Mouse (Mus musculus) MEL (cell line): ENCODE data around the gene Rbm25. TPM values are rescaled to one million over a fixed set of nuclear protein-coding genes. Genes with fewer than 3 reads are reported as not detected.
A peak's percentile ranks its signal among the peaks of the same experiment; 100 is the strongest.

Source experiments
- DNase-seq: peaks from one replicate; pipeline ENCODE4 v3.0.0; 2011; ENCODE audit warnings: low read depth, low spot score
- H3K27ac ChIP-seq: 2 replicates; pipeline ENCODE4 v1.5.1; 2012; ENCODE audit warnings: low read depth, mild to moderate bottlenecking, control low read depth, low read length, moderate library complexity; ENCODE audit not compliant: control insufficient read depth
- H3K27me3 ChIP-seq, 2 experiments: fragments of 150-350 bp in 1 of 2; sonication (generic) in 1 of 2; 2 replicates each; pipeline ENCODE4 v1.6.1; 2012; ENCODE audit warnings: low read length in 2 of 2, mild to moderate bottlenecking in 2 of 2, improper control_type of control experiment in 1 of 2, moderate library complexity in 1 of 2; ENCODE audit not compliant: insufficient read depth in 2 of 2, control insufficient read depth in 1 of 2
- H3K36me3 ChIP-seq, 2 experiments: 2 replicates each; pipeline ENCODE4 v1.6.1; 2012 to 2014; ENCODE audit warnings: low read length in 2 of 2, improper control_type of control experiment in 1 of 2, inconsistent platforms in 1 of 2, mild to moderate bottlenecking in 1 of 2; ENCODE audit not compliant: insufficient read depth in 2 of 2, control insufficient read depth in 1 of 2
- H3K4me1 ChIP-seq, 2 experiments: fragments of 150-350 bp in 1 of 2; sonication (generic) in 1 of 2; 2 replicates each; pipeline ENCODE4 v1.6.1; 2012; ENCODE audit warnings: low read length in 2 of 2, improper control_type of control experiment in 1 of 2, mild to moderate bottlenecking in 1 of 2; ENCODE audit not compliant: insufficient read depth in 2 of 2, control insufficient read depth in 1 of 2
- H3K4me3 ChIP-seq, 2 experiments: fragments of 150-350 bp in 1 of 2; sonication (generic) in 1 of 2; 2 replicates each; pipeline ENCODE4 v1.5.1; 2012; ENCODE audit warnings: low read depth in 2 of 2, low read length in 2 of 2, mild to moderate bottlenecking in 2 of 2, moderate library complexity in 2 of 2, control low read depth in 1 of 2, improper control_type of control experiment in 1 of 2; ENCODE audit not compliant: control insufficient read depth in 1 of 2, insufficient read depth in 1 of 2
- H3K79me2 ChIP-seq: 2 replicates; pipeline ENCODE4 v1.6.1; 2012; ENCODE audit warnings: mild to moderate bottlenecking, low read length, moderate library complexity; ENCODE audit not compliant: control insufficient read depth, poor library complexity, insufficient read depth
- H3K9ac ChIP-seq: 2 replicates; pipeline ENCODE4 v1.6.1; 2012; ENCODE audit warnings: low read depth, mild to moderate bottlenecking, control low read depth, low read length, moderate library complexity; ENCODE audit not compliant: control insufficient read depth, poor library complexity, severe bottlenecking
- H3K9me3 ChIP-seq: fragments of 150-350 bp; sonication (generic); replicated peaks from 2 replicates; pipeline ENCODE4 v1.6.1; 2012; ENCODE audit warnings: mild to moderate bottlenecking, low read length, improper control_type of control experiment, moderate library complexity; ENCODE audit not compliant: insufficient read depth
- BHLHE40 ChIP-seq: IDR thresholded peaks from 2 replicates; pipeline ENCODE4 v1.6.1; 2012; ENCODE audit warnings: low read depth, mild to moderate bottlenecking, inconsistent platforms, low read length, improper control_type of control experiment, borderline replicate concordance
- CHD1 ChIP-seq: IDR thresholded peaks from 2 replicates; pipeline ENCODE4 v1.6.1; 2012; ENCODE audit warnings: low read depth, mild to moderate bottlenecking, inconsistent platforms, low read length, improper control_type of control experiment
- CHD2 ChIP-seq: IDR thresholded peaks from 2 replicates; pipeline ENCODE4 v1.6.1; 2011; ENCODE audit warnings: low read length, improper control_type of control experiment
- E2F4 ChIP-seq: IDR thresholded peaks from 2 replicates; pipeline ENCODE4 v1.6.1; 2011; ENCODE audit warnings: low read depth, low read length, improper control_type of control experiment, borderline replicate concordance
- ELF1 ChIP-seq: IDR thresholded peaks from 2 replicates; pipeline ENCODE4 v1.6.1; 2014; ENCODE audit warnings: low read depth, mild to moderate bottlenecking, inconsistent platforms, low read length, improper control_type of control experiment, moderate library complexity
- EP300 ChIP-seq, 2 experiments: IDR thresholded peaks; 2 replicates each; pipeline ENCODE4 v1.6.1; 2011; ENCODE audit warnings: improper control_type of control experiment in 2 of 2, low read length in 2 of 2, low read depth in 1 of 2, mild to moderate bottlenecking in 1 of 2
- ETS1 ChIP-seq: IDR thresholded peaks from 2 replicates; pipeline ENCODE4 v1.6.1; 2012; ENCODE audit warnings: low read depth, mild to moderate bottlenecking, inconsistent platforms, low read length, improper control_type of control experiment, moderate library complexity
- GABPA ChIP-seq: IDR thresholded peaks from 2 replicates; pipeline ENCODE4 v1.6.1; 2012; ENCODE audit warnings: low read depth, mild to moderate bottlenecking, inconsistent platforms, low read length, improper control_type of control experiment, moderate library complexity
- GATA1 ChIP-seq: IDR thresholded peaks from 2 replicates; pipeline ENCODE4 v1.6.1; 2011; ENCODE audit warnings: low read depth, low read length, improper control_type of control experiment
- HCFC1 ChIP-seq: IDR thresholded peaks from 2 replicates; pipeline ENCODE4 v1.6.1; 2012; ENCODE audit warnings: low read depth, mild to moderate bottlenecking, inconsistent platforms, low read length, improper control_type of control experiment, moderate library complexity
- KAT2A ChIP-seq: conservative IDR thresholded peaks from 2 replicates; pipeline ENCODE4 v1.6.1; 2012; ENCODE audit warnings: low read depth, low read length, improper control_type of control experiment, inconsistent platforms
- MAFK ChIP-seq: IDR thresholded peaks from 2 replicates; pipeline ENCODE4 v1.6.1; 2011; ENCODE audit warnings: low read depth, mild to moderate bottlenecking, low read length, improper control_type of control experiment, borderline replicate concordance
- MAZ ChIP-seq: IDR thresholded peaks from 2 replicates; pipeline ENCODE4 v1.6.1; 2012; ENCODE audit warnings: low read depth, mild to moderate bottlenecking, inconsistent platforms, low read length, improper control_type of control experiment
- MXI1 ChIP-seq: IDR thresholded peaks from 2 replicates; pipeline ENCODE4 v1.6.1; 2011; ENCODE audit warnings: mild to moderate bottlenecking, low read depth, low read length, improper control_type of control experiment
- MYB ChIP-seq: IDR thresholded peaks from 2 replicates; pipeline ENCODE4 v1.6.1; 2011; ENCODE audit warnings: mild to moderate bottlenecking, low read depth, low read length, improper control_type of control experiment
- NELFE ChIP-seq: IDR thresholded peaks from 2 replicates; pipeline ENCODE4 v1.6.1; 2011; ENCODE audit warnings: low read depth, low read length, improper control_type of control experiment
- NRF1 ChIP-seq: IDR thresholded peaks from 2 replicates; pipeline ENCODE4 v1.6.1; 2014; ENCODE audit warnings: low read depth, mild to moderate bottlenecking, inconsistent platforms, low read length, improper control_type of control experiment, moderate library complexity; ENCODE audit not compliant: poor library complexity, insufficient read depth, severe bottlenecking
- POLR2A ChIP-seq, 2 experiments: IDR thresholded peaks; 2 replicates each; pipeline ENCODE4 v1.6.1; 2011 to 2012; ENCODE audit warnings: low read length in 2 of 2, mild to moderate bottlenecking in 2 of 2, control low read depth in 1 of 2, improper control_type of control experiment in 1 of 2, low read depth in 1 of 2, moderate library complexity in 1 of 2; ENCODE audit not compliant: control insufficient read depth in 1 of 2, insufficient read depth in 1 of 2, poor library complexity in 1 of 2
- POLR2AphosphoS5 ChIP-seq: IDR thresholded peaks from 2 replicates; pipeline ENCODE4 v1.6.1; 2012; ENCODE audit warnings: low read depth, borderline replicate concordance, mild to moderate bottlenecking, inconsistent platforms, low read length, moderate library complexity, mixed read lengths
- RAD21 ChIP-seq: IDR thresholded peaks from 2 replicates; pipeline ENCODE4 v1.6.1; 2011; ENCODE audit warnings: mild to moderate bottlenecking, low read depth, low read length, improper control_type of control experiment
- SIN3A ChIP-seq: IDR thresholded peaks from 2 replicates; pipeline ENCODE4 v1.6.1; 2012; ENCODE audit warnings: low read length, improper control_type of control experiment, inconsistent platforms
- TAL1 ChIP-seq: IDR thresholded peaks from 2 replicates; pipeline ENCODE4 v1.6.1; 2012; ENCODE audit warnings: mild to moderate bottlenecking, inconsistent platforms, low read length, moderate library complexity, mixed read lengths
- TBP ChIP-seq: IDR thresholded peaks from 2 replicates; pipeline ENCODE4 v1.8.0; 2011; ENCODE audit warnings: low read depth, low read length, improper control_type of control experiment
- USF1 ChIP-seq: IDR thresholded peaks from 2 replicates; pipeline ENCODE4 v1.6.1; 2014; ENCODE audit warnings: low read depth, mild to moderate bottlenecking, inconsistent platforms, low read length, improper control_type of control experiment, moderate library complexity
- ZMIZ1 ChIP-seq: IDR thresholded peaks from 2 replicates; pipeline ENCODE4 v1.6.1; 2012; ENCODE audit warnings: low read depth, mild to moderate bottlenecking, inconsistent platforms, low read length, improper control_type of control experiment, moderate library complexity
- polyA plus RNA-seq, 2 experiments: library from polyadenylated mRNA; stranded (reverse) in 1 of 2; unstranded in 1 of 2; fragments of >175 nt in 1 of 2; fragments of >200 nt in 1 of 2; gene quantifications; 2 replicates each; pipeline versions ENCODE4 v1.2.1 to v1.2.4; 2012; ENCODE audit warnings: low replicate concordance in 2 of 2, low read depth in 1 of 2; ENCODE audit not compliant: insufficient read length in 2 of 2, insufficient read depth in 1 of 2, missing spikeins in 1 of 2
- total RNA-seq: library from RNA; depleted of rRNA; stranded (reverse); fragments of 300-350 nt; gene quantifications from 2 replicates; pipeline ENCODE4 v1.2.3, GENCODE M21; 2012

Gene Rbm25
- total and polyA plus RNA-seq, 3 experiments, result 77.3 to 375 (median 124) TPM

GRCm38 (mm10) chr12:83597025-83597501, 34.0 kb upstream of the Rbm25 start, which contains the start of gene Zfyve1:
Zfyve1 (minus strand) TSS chr12:83597222.
- H3K4me3 ChIP-seq, result peak within 1 kb of the TSS; percentile 63 to 78
- TF ChIP-seq HCFC1 (peak; percentile 99), MAFK (no peak), NRF1 (peak; percentile 54), ETS1 (peak; percentile 95), GATA1 (peak; percentile 33; the same call in 1 of the 2 replicates), EP300 (IDR thresholded peaks at IDR 0.05; ENCODE audit: low read depth in 1 of 2, low read length in 2 of 2) (peak in 1 of 2 experiments; percentile 59; a peak in 2 of 4 replicates), KAT2A (peak; percentile 99), CHD2 (no peak), CHD1 (no peak), BHLHE40 (no peak), GABPA (no peak), ELF1 (peak; percentile 81), TBP (peak; percentile 45; the same call in 1 of the 2 replicates), ZMIZ1 (no peak), SIN3A (peak; percentile 99), RAD21 (no peak), MXI1 (peak; percentile 88), MAZ (0 out of 2 replicates have a peak, but pooled peaks have one; percentile 88), TAL1 (no peak), E2F4 (peak; percentile 73; the same call in 1 of the 2 replicates), POLR2AphosphoS5 (no peak), POLR2A (IDR thresholded peaks at IDR 0.05; ENCODE audit: control insufficient read depth in 1 of 2, insufficient read depth in 1 of 2, low read depth in 1 of 2, low read length in 2 of 2, poor library complexity in 1 of 2) (0 out of 4 replicates have a peak, but pooled peaks of 1 of the 2 experiments have one; percentile 56), NELFE (peak; percentile 53; the same call in 1 of the 2 replicates), MYB (peak; percentile 82), USF1 (peak; percentile 89)
- TF ChIP-seq, all 39 proteins: peak for 16
- Histone ChIP-seq H3K27ac (peak within 1 kb of the TSS; percentile 32; the same call in 1 of the 2 replicates), H3K4me1 (peaks cover 2 to 4% of the 10 kb centered on the region in 2 experiments; a peak in 2 of 4 replicates), H3K9ac (peak within 1 kb of the TSS; percentile 69), H3K36me3 (peaks cover 0 to 10% of the 10 kb centered on the region in 2 experiments; a peak in 2 of 4 replicates), H3K27me3 (no peaks in the 10 kb centered on the region), H3K79me2 (no peaks in the 10 kb centered on the region), H3K9me3 (no peaks in the 10 kb centered on the region)
- peak; percentile 98 for DNase-seq
